Mouse (Mus musculus) midbrain, embryonic 13.5 days (tissue): ENCODE data around the gene Gm42421. TPM values are rescaled to one million over a fixed set of nuclear protein-coding genes. Genes with fewer than 3 reads are reported as not detected.

Source experiments
- ATAC-seq: fragments of 200-750 bp; cut with Nextera tagmentation; 2 replicates; pipeline ENCODE4 v1.8.0; 2017; ENCODE audit warnings: mild to moderate bottlenecking, moderate TSS enrichment, moderate library complexity
- H3K27ac ChIP-seq: fragments of 300-500 bp; sonication (generic); 2 replicates; pipeline ENCODE4 v1.5.1; 2015; ENCODE audit warnings: inconsistent platforms, mild to moderate bottlenecking, moderate library complexity
- H3K27me3 ChIP-seq: fragments of 300-500 bp; sonication (generic); 2 replicates; pipeline ENCODE4 v1.6.1; 2015; ENCODE audit warnings: mild to moderate bottlenecking, inconsistent platforms
- H3K36me3 ChIP-seq: fragments of 300-500 bp; sonication (generic); 2 replicates; pipeline ENCODE4 v1.6.1; 2015; ENCODE audit warnings: mild to moderate bottlenecking, inconsistent platforms
- H3K4me1 ChIP-seq: fragments of 300-500 bp; sonication (generic); replicated peaks from 2 replicates; pipeline ENCODE4 v1.6.1; 2015; ENCODE audit warnings: inconsistent platforms
- H3K4me2 ChIP-seq: fragments of 300-500 bp; sonication (generic); replicated peaks from 2 replicates; pipeline ENCODE4 v1.6.1; 2015; ENCODE audit warnings: moderate library complexity, mild to moderate bottlenecking, inconsistent platforms
- H3K4me3 ChIP-seq: fragments of 300-500 bp; sonication (generic); replicated peaks from 2 replicates; pipeline ENCODE4 v1.5.1; 2015; ENCODE audit warnings: mild to moderate bottlenecking, inconsistent platforms
- H3K9ac ChIP-seq: fragments of 300-500 bp; sonication (generic); replicated peaks from 2 replicates; pipeline ENCODE4 v1.6.1; 2015; ENCODE audit warnings: mild to moderate bottlenecking, inconsistent platforms
- H3K9me3 ChIP-seq: fragments of 300-500 bp; sonication (generic); 2 replicates; pipeline ENCODE4 v1.6.1; 2016; ENCODE audit warnings: mild to moderate bottlenecking, inconsistent platforms
- WGBS: fragments of 180-500 bp; shearing (Covaris S2); methylation state at CpG from one replicate; pipeline ENCODE4 v1.1.7; 2015; 5-methylcytosine and 5-hydroxymethylcytosine counted together
- polyA plus RNA-seq: library from polyadenylated mRNA; unstranded; fragments of >200 nt; fragmentation: Nextera tagmentation; extraction: Ambion mirVana; gene quantifications from 2 replicates; pipeline ENCODE4 v1.2.1, GENCODE M21; 2015

Gm42421 gene
- polyA plus RNA-seq, 1 experiment from 2014 or later = 2.3 TPM

DNA sequence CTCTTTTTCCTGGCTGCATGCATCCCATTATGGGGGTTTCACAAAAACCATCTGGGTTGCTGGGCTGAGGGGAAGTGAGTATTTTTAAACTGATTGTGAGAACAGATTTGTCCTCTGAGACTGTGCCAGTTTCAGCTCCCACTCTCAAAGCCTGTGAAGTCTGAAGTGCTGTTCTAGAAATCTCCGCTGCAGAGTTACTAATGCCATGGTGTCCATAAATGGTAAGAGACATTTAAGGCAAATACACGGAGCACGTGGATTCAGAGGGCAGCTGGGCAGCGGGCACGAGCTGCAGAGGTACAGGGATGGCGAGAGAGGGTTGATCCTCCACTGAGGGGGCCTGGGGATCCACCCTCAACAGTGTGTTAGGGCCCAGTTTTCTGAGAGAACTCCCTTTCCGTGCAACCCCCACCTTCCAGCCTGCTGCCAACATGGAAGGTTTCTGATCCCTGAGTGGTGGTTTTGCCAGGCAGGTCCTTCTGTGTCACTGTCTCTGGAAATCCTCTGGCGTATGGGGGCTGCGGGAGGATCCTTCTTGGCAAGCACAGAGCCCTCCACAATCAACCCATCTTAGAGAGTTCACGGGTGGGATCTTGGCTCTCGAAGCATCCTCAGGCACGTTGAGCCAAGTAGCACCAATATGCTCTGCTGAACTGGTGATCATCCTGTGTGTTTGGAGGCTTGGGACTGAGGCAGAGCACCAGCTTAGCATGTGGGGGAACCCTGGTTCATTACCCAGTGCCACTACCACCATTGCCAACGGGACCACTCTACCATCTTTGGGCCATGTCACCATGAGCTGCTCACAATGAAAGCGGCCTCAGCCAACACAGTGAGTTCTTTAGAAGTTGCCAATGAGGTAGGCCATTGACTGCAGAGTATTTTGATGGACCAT lies 15.5 kb downstream of the Gm42421 start:
- no peaks in the 10 kb centered on the region for H3K4me1 ChIP-seq
- no peak overlapping the region for H3K27ac ChIP-seq
- no peaks in the 10 kb centered on the region; the same call in 1 of the 2 replicates for H3K9me3 ChIP-seq
- H3K9ac ChIP-seq = no peak overlapping the region
- no peak overlapping the region for H3K4me3 ChIP-seq
- no peaks in the 10 kb centered on the region for H3K27me3 ChIP-seq
- H3K4me2 ChIP-seq = no peak overlapping the region
- 90% methylated on average over 14 of the region's 14 CpGs for WGBS
- 0 out of 2 replicates have a peak, but pooled peaks cover 2% of the 10 kb centered on the region for H3K36me3 ChIP-seq
- ATAC-seq = no peak

- H3K36me3 ChIP-seq = no peaks in the 10 kb centered on the region
- H3K4me3 ChIP-seq = no peak overlapping the region
- H3K4me1 ChIP-seq = no peaks in the 10 kb centered on the region
- ATAC-seq = no peak
- no peaks in the 10 kb centered on the region for H3K27me3 ChIP-seq
- no peak overlapping the region for H3K4me2 ChIP-seq
- H3K9me3 ChIP-seq = no peaks in the 10 kb centered on the region; the same call in 1 of the 2 replicates
- H3K27ac ChIP-seq = no peak overlapping the region
- no peak overlapping the region for H3K9ac ChIP-seq
- 89% methylated on average over 12 of the region's 12 CpGs for WGBS
Measured at GRCm38 (mm10) chr5:143948361-143948760, 20.4 kb downstream of the Gm42421 start.

DNA sequence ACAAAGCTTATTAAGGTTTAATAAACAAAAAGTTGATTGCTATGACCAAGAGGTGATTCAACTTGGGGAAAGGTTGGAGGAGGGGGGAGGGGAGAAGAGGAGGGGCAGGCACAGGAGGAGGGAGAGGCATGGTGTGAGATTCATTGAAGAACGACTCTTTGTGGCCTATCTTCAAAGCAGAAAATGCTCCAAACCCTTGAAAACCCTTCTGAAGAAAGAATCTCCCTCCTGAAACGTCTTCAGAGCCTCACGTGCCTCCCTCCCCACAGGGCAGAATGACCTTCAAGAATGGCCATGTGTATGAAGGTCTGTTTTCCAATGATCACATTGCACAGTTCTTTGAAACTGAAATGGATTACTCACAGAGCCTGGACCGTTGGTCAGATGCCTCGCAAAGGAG lies 22.0 kb downstream of the Gm42421 start:
- Histone ChIP-seq H3K4me3 (no peak overlapping the region), H3K36me3 (no peaks in the 10 kb centered on the region), H3K4me1 (no peaks in the 10 kb centered on the region), H3K27me3 (no peaks in the 10 kb centered on the region), H3K9ac (no peak overlapping the region), H3K27ac (no peak overlapping the region), H3K4me2 (no peak overlapping the region), H3K9me3 (no peaks in the 10 kb centered on the region; the same call in 1 of the 2 replicates)
- ATAC-seq = no peak
- 37% methylated on average over 5 of the region's 5 CpGs for WGBS

DNA sequence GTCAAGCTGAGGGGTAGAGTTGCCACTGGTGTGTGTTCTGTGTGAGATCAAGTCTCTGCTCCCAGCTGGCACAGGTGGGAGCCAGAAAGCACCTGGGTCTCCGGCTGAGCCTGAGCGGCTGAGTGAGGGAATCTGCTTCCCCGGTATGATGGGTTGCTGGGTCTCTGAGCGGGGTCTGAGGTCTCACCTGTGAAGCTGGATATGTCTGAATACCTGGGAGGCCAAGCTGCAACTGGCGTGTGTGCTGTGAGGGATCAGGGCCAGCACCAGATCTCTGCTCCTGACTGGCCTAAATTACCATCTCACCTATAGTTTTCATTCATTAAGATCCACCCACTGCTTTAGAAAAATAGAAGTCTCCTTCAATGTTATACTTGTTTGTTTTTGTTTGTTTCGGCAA lies 29.1 kb downstream of the Gm42421 start:
- Histone ChIP-seq H3K4me3 (no peak overlapping the region), H3K9me3 (no peaks in the 10 kb centered on the region), H3K27me3 (no peaks in the 10 kb centered on the region), H3K9ac (no peak overlapping the region), H3K4me1 (no peaks in the 10 kb centered on the region), H3K4me2 (no peak overlapping the region), H3K27ac (no peak overlapping the region), H3K36me3 (peaks cover 5% of the 10 kb centered on the region; the same call in 1 of the 2 replicates)
- 92% methylated on average over 6 of the region's 6 CpGs for WGBS
- ATAC-seq = no peak

DNA sequence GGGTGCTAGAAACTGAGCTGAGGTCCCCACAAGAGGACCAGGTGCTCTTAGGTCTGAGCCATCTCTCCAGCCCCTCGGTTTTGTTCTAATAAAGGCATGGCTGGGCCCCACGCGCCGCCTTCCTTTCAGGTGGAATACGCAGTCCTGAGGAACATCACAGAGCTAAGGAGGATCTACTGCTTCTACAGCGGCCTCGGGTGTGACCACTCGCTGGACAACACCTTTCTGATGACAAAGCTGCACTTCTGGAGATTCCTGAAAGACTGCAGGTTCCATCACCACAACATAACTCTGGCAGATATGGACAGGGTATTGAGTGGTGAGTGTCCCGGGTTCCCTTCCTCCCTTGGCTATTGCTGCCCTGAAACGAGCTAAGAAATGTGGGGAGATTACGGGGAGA lies 31.6 kb downstream of the Gm42421 start:
- Histone ChIP-seq H3K36me3 (peaks cover 5% of the 10 kb centered on the region; the same call in 1 of the 2 replicates), H3K27ac (no peak overlapping the region), H3K4me2 (no peak overlapping the region), H3K27me3 (no peaks in the 10 kb centered on the region), H3K9ac (no peak overlapping the region), H3K4me3 (no peak overlapping the region), H3K4me1 (no peaks in the 10 kb centered on the region), H3K9me3 (no peaks in the 10 kb centered on the region)
- ATAC-seq = no peak
- 93% methylated on average over 11 of the region's 11 CpGs for WGBS

DNA sequence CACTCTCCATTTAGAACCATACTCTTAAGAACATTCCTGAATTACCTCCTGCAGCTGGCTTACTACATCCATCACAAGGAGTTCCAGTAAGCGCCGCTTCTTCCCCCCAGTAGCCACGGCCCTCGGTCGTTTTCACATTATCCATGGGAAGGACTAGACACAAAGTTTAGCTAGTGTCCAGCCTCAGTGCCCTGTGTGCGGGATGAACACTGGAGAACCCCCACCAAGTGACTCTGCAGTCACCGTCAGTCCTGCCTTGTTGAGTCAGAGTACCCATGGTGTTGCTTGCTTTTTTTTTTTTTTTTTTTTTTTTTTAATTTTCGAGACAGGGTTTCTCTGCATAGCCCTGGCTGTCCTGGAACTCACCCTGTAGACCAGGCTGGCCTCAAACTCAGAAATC lies 33.2 kb downstream of the Gm42421 start:
- no peaks in the 10 kb centered on the region for H3K9me3 ChIP-seq
- no peak overlapping the region for H3K4me3 ChIP-seq
- H3K9ac ChIP-seq = no peak overlapping the region
- H3K27ac ChIP-seq = no peak overlapping the region
- no peaks in the 10 kb centered on the region for H3K4me1 ChIP-seq
- no peak overlapping the region for H3K4me2 ChIP-seq
- no peak for ATAC-seq
- peaks cover 5% of the 10 kb centered on the region; the same call in 1 of the 2 replicates for H3K36me3 ChIP-seq
- 89% methylated on average over 8 of the region's 8 CpGs for WGBS
- H3K27me3 ChIP-seq = no peaks in the 10 kb centered on the region

- Histone ChIP-seq H3K4me1 (no peaks in the 10 kb centered on the region), H3K27me3 (no peaks in the 10 kb centered on the region), H3K9me3 (no peaks in the 10 kb centered on the region), H3K4me2 (no peak overlapping the region), H3K9ac (no peak overlapping the region), H3K4me3 (no peak overlapping the region), H3K27ac (no peak overlapping the region), H3K36me3 (no peaks in the 10 kb centered on the region)
- ATAC-seq = no peak
- WGBS = 89% methylated on average over 12 of the region's 12 CpGs
Measured at GRCm38 (mm10) chr5:143965586-143966345, 37.8 kb downstream of the Gm42421 start.

- no peaks in the 10 kb centered on the region for H3K36me3 ChIP-seq
- 90% methylated on average over 12 of the region's 12 CpGs for WGBS
- H3K27me3 ChIP-seq = no peaks in the 10 kb centered on the region
- no peaks in the 10 kb centered on the region for H3K9me3 ChIP-seq
- no peaks in the 10 kb centered on the region for H3K4me1 ChIP-seq
- H3K4me3 ChIP-seq = no peak overlapping the region
- no peak overlapping the region for H3K4me2 ChIP-seq
- H3K9ac ChIP-seq = no peak overlapping the region
- no peak for ATAC-seq
- no peak overlapping the region for H3K27ac ChIP-seq
Measured at GRCm38 (mm10) chr5:143966671-143967070, 38.7 kb downstream of the Gm42421 start.

- Histone ChIP-seq H3K9me3 (no peaks in the 10 kb centered on the region), H3K4me2 (no peak overlapping the region), H3K9ac (no peak overlapping the region), H3K27me3 (no peaks in the 10 kb centered on the region), H3K4me3 (no peak overlapping the region), H3K27ac (no peak overlapping the region), H3K36me3 (no peaks in the 10 kb centered on the region), H3K4me1 (no peaks in the 10 kb centered on the region)
- WGBS = 67% methylated on average over 3 of the region's 3 CpGs
- ATAC-seq = no peak
Measured at GRCm38 (mm10) chr5:143972628-143973027, 44.7 kb downstream of the Gm42421 start.

DNA sequence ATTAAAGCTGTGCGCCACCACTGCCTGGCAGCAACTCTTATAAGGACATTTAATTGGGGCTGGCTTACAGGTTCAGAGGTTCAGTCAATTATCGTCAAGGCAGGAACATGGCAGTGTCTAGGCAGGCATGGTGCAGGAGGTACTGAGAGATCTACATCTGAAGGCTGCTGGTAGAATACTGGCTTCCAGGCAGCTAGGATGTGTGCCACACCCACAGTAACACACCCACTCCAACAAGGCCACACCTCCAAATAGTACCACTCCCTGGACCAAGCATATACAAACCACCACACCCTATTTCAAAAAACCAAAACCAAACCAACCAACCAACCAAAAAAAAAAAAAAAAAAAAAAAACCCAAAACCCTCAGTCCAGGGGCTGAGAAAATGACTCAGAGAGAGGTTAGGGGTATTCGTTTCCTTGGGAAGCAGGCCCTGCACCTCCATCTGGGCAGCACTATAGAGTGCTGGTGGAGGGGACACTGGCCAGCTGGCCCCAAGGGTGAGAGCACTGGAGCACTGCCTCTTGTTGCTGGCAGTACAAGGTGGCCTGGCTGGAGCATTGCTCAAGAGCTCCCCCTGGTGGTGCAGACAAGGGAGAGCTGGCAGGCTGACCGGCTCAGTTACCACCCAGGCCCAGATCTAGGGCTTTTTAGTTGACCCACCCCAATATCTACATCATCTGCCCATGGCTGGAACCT lies 47.1 kb downstream of the Gm42421 start:
- H3K4me2 ChIP-seq = no peak overlapping the region
- H3K9ac ChIP-seq = no peak overlapping the region
- peak; percentile 74 for ATAC-seq
- no peaks in the 10 kb centered on the region; the same call in 1 of the 2 replicates for H3K4me1 ChIP-seq
- no peaks in the 10 kb centered on the region for H3K9me3 ChIP-seq
- no peak overlapping the region for H3K27ac ChIP-seq
- WGBS = 53% methylated on average over 4 of the region's 4 CpGs
- H3K36me3 ChIP-seq = no peaks in the 10 kb centered on the region
- H3K27me3 ChIP-seq = no peaks in the 10 kb centered on the region
- H3K4me3 ChIP-seq = no peak overlapping the region

- H3K27ac ChIP-seq = no peak overlapping the region
- 62% methylated on average over 2 of the region's 2 CpGs for WGBS
- no peak overlapping the region for H3K4me2 ChIP-seq
- no peak overlapping the region for H3K4me3 ChIP-seq
- H3K27me3 ChIP-seq = no peaks in the 10 kb centered on the region
- no peaks in the 10 kb centered on the region for H3K36me3 ChIP-seq
- ATAC-seq = no peak
- H3K9me3 ChIP-seq = no peaks in the 10 kb centered on the region
- no peaks in the 10 kb centered on the region; the same call in 1 of the 2 replicates for H3K4me1 ChIP-seq
- no peak overlapping the region for H3K9ac ChIP-seq
Measured at GRCm38 (mm10) chr5:143975631-143975933, 47.6 kb downstream of the Gm42421 start.

DNA sequence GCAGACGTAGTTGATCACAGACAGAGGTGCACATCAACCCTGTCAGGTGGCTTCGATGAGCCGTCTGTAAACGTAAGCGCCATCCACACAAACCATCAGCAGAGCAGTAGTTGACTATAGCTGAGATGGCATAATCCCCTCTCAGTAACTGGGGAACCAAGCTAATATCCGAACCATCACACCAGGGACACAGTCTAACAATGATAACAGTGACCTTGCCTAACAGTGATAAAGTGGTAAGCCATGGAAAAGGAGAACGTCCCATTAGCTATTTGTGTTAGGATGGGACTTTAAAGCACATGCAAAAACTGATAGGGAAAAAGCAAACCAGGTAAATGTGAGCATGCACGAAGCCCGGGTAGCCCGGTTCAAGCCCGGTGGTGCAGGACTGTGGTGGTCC lies 48.3 kb downstream of the Gm42421 start:
- Histone ChIP-seq H3K9me3 (no peaks in the 10 kb centered on the region), H3K4me2 (no peak overlapping the region), H3K27me3 (no peaks in the 10 kb centered on the region), H3K27ac (no peak overlapping the region), H3K4me1 (peaks cover 4% of the 10 kb centered on the region), H3K9ac (no peak overlapping the region), H3K4me3 (no peak overlapping the region), H3K36me3 (no peaks in the 10 kb centered on the region)
- WGBS = 88% methylated on average over 11 of the region's 11 CpGs
- no peak for ATAC-seq
